Mouse (Mus musculus) cerebellum, adult (tissue): Measurements from ENCODE around the gene Cbln1.

ENCODE experiments used
- ATAC-seq: cut with Nextera tagmentation; 2 replicates; pipeline ENCODE4 v1.9.2; 2017; ENCODE audit warnings: mild to moderate bottlenecking, moderate library complexity, mixed read lengths; ENCODE audit not compliant: insufficient number of reproducible peaks, low FRiP score, low TSS enrichment

The Cbln1 gene

GRCm38 (mm10) chr8:87470834-87471602 lies 1.4 kb downstream of the Cbln1 start:
- 0 out of 2 replicates have a peak, but pooled peaks have one; percentile 3 for ATAC-seq

GRCm38 (mm10) chr8:87469931-87470833 lies 2.2 kb downstream of the Cbln1 start:
- ATAC-seq: 0 out of 2 replicates have a peak, but pooled peaks have one; percentile 11

- no peak for ATAC-seq
Measured at GRCm38 (mm10) chr8:87468958-87469815, 3.2 kb downstream of the Cbln1 start.

- ATAC-seq: no peak
Measured at GRCm38 (mm10) chr8:87468416-87468957, 3.9 kb downstream of the Cbln1 start.

- ATAC-seq: no peak
Measured at GRCm38 (mm10) chr8:87467906-87468305, 4.5 kb downstream of the Cbln1 start.

- ATAC-seq: no peak
Measured at GRCm38 (mm10) chr8:87466936-87467602, 5.3 kb downstream of the Cbln1 start.

GRCm38 (mm10) chr8:87466335-87466734 lies 6.1 kb downstream of the Cbln1 start:
- no peak for ATAC-seq

- no peak for ATAC-seq
Measured at GRCm38 (mm10) chr8:87464446-87464845, 8.0 kb downstream of the Cbln1 start.

GRCm38 (mm10) chr8:87461801-87462200 lies 10.6 kb downstream of the Cbln1 start:
- no peak for ATAC-seq

- no peak for ATAC-seq
Measured at GRCm38 (mm10) chr8:87456949-87457348, 15.5 kb downstream of the Cbln1 start.

- ATAC-seq: no peak
Measured at GRCm38 (mm10) chr8:87452815-87453214, 19.6 kb downstream of the Cbln1 start.

GRCm38 (mm10) chr8:87451737-87452136 lies 20.7 kb downstream of the Cbln1 start:
- no peak for ATAC-seq

GRCm38 (mm10) chr8:87434592-87434991 lies 37.8 kb downstream of the Cbln1 start:
- no peak for ATAC-seq

- no peak for ATAC-seq
Measured at GRCm38 (mm10) chr8:87427188-87427587, 45.2 kb downstream of the Cbln1 start.

GRCm38 (mm10) chr8:87424706-87425105 lies 47.7 kb downstream of the Cbln1 start:
- ATAC-seq: no peak

GRCm38 (mm10) chr8:87421697-87422096 lies 50.7 kb downstream of the Cbln1 start:
- no peak for ATAC-seq
